Mouse (Mus musculus) G1E (cell line): Measurements from ENCODE around the gene Ahcy. TPM values are rescaled to one million over a fixed set of nuclear protein-coding genes. Genes with fewer than 3 reads are reported as not detected.

ENCODE experiments used
- ATAC-seq: 2 replicates; pipeline ENCODE4 v1.8.0; 2016; ENCODE audit warnings: mild to moderate bottlenecking; ENCODE audit not compliant: insufficient number of reproducible peaks, poor library complexity, low FRiP score, severe bottlenecking; ENCODE audit errors: extremely low read depth
- DNase-seq: peaks from one replicate; pipeline ENCODE4 v3.0.0; 2012; ENCODE audit warnings: low spot score
- H3K27me3 ChIP-seq: 2 replicates; pipeline ENCODE4 v1.6.1; 2012; ENCODE audit warnings: mild to moderate bottlenecking, low read length, inconsistent platforms; ENCODE audit not compliant: insufficient read depth
- H3K36me3 ChIP-seq: replicated peaks from 2 replicates; pipeline ENCODE3; 2012; ENCODE audit warnings: mild to moderate bottlenecking, inconsistent platforms
- H3K4me1 ChIP-seq: 2 replicates; pipeline ENCODE4 v1.6.1; 2012; ENCODE audit warnings: low read depth, low read length, inconsistent platforms, mixed read lengths; ENCODE audit not compliant: insufficient read depth
- H3K4me3 ChIP-seq: 2 replicates; pipeline ENCODE4 v1.5.1; 2012; ENCODE audit warnings: low read depth, mild to moderate bottlenecking, inconsistent platforms, low read length, moderate library complexity, mixed read lengths
- H3K9me3 ChIP-seq: replicated peaks from 2 replicates; pipeline ENCODE4 v1.6.1; 2012; ENCODE audit warnings: inconsistent platforms
- CTCF ChIP-seq: IDR thresholded peaks from 2 replicates; pipeline ENCODE4 v1.5.1; 2012; ENCODE audit warnings: low read depth, low read length, inconsistent platforms, mixed read lengths
- GATA1 ChIP-seq: IDR thresholded peaks from 2 replicates; pipeline ENCODE4 v1.6.1; 2012; ENCODE audit warnings: borderline replicate concordance, low read length, inconsistent platforms, mixed read lengths
- GATA2 ChIP-seq: IDR thresholded peaks from 2 replicates; pipeline ENCODE4 v1.6.1; 2012; ENCODE audit warnings: low read depth, low read length, inconsistent platforms, borderline replicate concordance
- POLR2AphosphoS5 ChIP-seq: IDR thresholded peaks from 2 replicates; pipeline ENCODE4 v1.6.1; 2012; ENCODE audit warnings: low read depth, low read length, inconsistent platforms; ENCODE audit not compliant: insufficient replicate concordance
- TAL1 ChIP-seq: conservative IDR thresholded peaks from 2 replicates; pipeline ENCODE4 v1.6.1; 2012; ENCODE audit warnings: low read depth, low read length, inconsistent platforms, mixed read lengths
- polyA plus RNA-seq: library from polyadenylated mRNA; stranded (reverse); fragments of >175 nt; gene quantifications from 2 replicates; pipeline ENCODE4 v1.2.3, GENCODE M21; 2012
- total RNA-seq, 2 experiments: library from RNA; stranded (forward) in 1 of 2; stranded (reverse) in 1 of 2; fragments of 200-1000 nt in 1 of 2; fragments of >200 nt in 1 of 2; fragmentation: Nextera tagmentation in 1 of 2; gene quantifications; 2 replicates each; pipeline ENCODE4 v1.2.3; 2014 to 2017

Gene Ahcy
- total and polyA plus RNA-seq, 3 experiments = 13.7 to 86.1 (median 31.8) TPM

GRCm38 (mm10) chr2:155051622-155052351 lies 22.5 kb downstream of the Ahcy start:
- TF ChIP-seq GATA1 = no peak
- no peak for TF ChIP-seq TAL1
- no peak for TF ChIP-seq POLR2AphosphoS5
- TF ChIP-seq CTCF = no peak
- no peak for TF ChIP-seq GATA2
- ATAC-seq = no peak

DNA sequence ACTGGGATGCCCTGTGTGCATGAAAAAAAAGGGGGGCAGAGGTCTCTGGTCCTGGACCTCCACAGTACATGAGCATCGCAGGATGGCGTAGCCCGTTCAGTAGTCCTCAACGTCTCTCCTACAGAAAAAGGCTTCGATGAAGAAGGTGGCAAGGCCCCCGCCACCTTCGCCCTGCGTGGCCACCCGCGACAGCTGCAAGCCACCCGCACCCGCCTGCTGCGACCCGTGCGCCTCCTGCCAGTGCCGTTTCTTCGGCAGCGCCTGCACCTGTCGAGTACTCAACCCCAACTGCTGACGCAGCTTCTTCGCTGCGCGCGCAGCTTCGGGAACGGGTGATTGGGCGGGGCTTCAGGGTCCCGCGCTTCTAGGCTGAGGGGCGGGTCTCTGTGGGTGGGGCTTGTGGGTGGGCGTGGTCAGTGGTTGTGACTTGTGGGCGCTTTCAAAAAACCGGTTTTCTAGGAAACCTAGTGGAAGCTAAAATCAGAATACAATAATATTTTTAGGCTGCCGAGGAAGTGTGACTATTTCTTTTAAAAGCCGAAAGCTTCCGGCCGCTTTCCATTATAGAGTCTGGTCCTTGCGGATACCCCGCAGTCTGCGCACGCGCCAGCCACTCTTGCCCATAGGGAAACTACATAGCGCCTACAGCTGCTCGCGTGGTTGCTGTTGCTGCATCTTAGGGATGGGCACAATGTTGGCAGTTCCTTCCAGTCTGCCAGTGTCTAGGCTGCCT lies 23.6 kb downstream of the Ahcy start:
- ATAC-seq (peak; percentile 74), DNase-seq (peak; percentile 91)
- H3K4me1 ChIP-seq = peaks cover 33% of the 10 kb centered on the region
- no peaks in the 10 kb centered on the region for H3K36me3 ChIP-seq
- peak overlapping the region; percentile 77 for H3K4me3 ChIP-seq
- TF ChIP-seq POLR2AphosphoS5 = 0 out of 2 replicates have a peak, but pooled peaks have one; percentile 20
- TF ChIP-seq GATA2 = no peak
- no peak for TF ChIP-seq GATA1
- no peak for TF ChIP-seq TAL1
- no peak for TF ChIP-seq CTCF
- peaks cover 1% of the 10 kb centered on the region; the same call in 1 of the 2 replicates for H3K27me3 ChIP-seq
- no peaks in the 10 kb centered on the region for H3K9me3 ChIP-seq

More at GRCm38 (mm10) chr2:155051622-155052351, 22.5 kb downstream of the Ahcy start:
- Histone ChIP-seq H3K9me3 (no peaks in the 10 kb centered on the region), H3K4me3 (peak overlapping the region; percentile 77; the same call in 1 of the 2 replicates), H3K4me1 (peaks cover 29% of the 10 kb centered on the region), H3K36me3 (no peaks in the 10 kb centered on the region), H3K27me3 (peaks cover 4% of the 10 kb centered on the region; the same call in 1 of the 2 replicates)
- DNase-seq = no peak

- H3K9me3 ChIP-seq = no peaks in the 10 kb centered on the region
- ATAC-seq (no peak), DNase-seq (no peak)
- TF ChIP-seq TAL1 = no peak
- TF ChIP-seq CTCF = no peak
- no peak for TF ChIP-seq GATA2
- no peak for TF ChIP-seq GATA1
- TF ChIP-seq POLR2AphosphoS5 = no peak
- H3K36me3 ChIP-seq = no peaks in the 10 kb centered on the region
- peak overlapping the region; percentile 77 for H3K4me3 ChIP-seq
- peaks cover 6% of the 10 kb centered on the region for H3K27me3 ChIP-seq
- H3K4me1 ChIP-seq = peaks cover 33% of the 10 kb centered on the region
These were observed 24.2 kb downstream of the Ahcy start for GRCm38 (mm10) chr2:155050108-155050503.

GRCm38 (mm10) chr2:155047452-155048178 lies 26.7 kb downstream of the Ahcy start:
- no peaks in the 10 kb centered on the region for H3K9me3 ChIP-seq
- TF ChIP-seq POLR2AphosphoS5 (no peak), GATA2 (no peak)
- H3K4me3 ChIP-seq = no peak overlapping the region
- no peaks in the 10 kb centered on the region for H3K36me3 ChIP-seq
- DNase-seq = no peak
- ATAC-seq = no peak
- peaks cover 27% of the 10 kb centered on the region for H3K4me1 ChIP-seq
- peaks cover 16% of the 10 kb centered on the region for H3K27me3 ChIP-seq

DNA sequence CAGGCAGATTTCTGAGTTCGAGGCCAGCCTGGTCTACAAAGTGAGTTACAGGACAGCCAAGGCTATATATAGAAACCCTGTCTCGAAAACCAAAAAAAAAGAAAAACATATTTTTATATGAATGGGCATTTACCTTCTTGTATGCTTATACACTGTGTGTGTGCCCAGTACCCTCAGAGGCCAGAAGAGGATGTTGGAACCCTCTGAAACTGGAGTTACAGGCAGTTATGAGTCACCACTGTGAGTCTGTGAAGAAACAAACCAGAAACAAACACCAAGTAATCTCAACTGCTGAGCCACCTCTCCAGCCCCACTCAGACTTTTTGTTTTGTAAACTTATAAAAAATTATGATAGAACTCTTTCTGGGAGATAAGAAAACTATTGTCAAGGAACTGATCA lies 27.5 kb downstream of the Ahcy start:
- H3K27me3 ChIP-seq = peaks cover 18% of the 10 kb centered on the region
- H3K4me1 ChIP-seq = peaks cover 20% of the 10 kb centered on the region
- DNase-seq (no peak), ATAC-seq (no peak)
- H3K4me3 ChIP-seq = no peak overlapping the region
- H3K9me3 ChIP-seq = no peaks in the 10 kb centered on the region
- H3K36me3 ChIP-seq = no peaks in the 10 kb centered on the region
- no peak for TF ChIP-seq POLR2AphosphoS5
- no peak for TF ChIP-seq TAL1
- TF ChIP-seq GATA1 = no peak
- no peak for TF ChIP-seq GATA2
- TF ChIP-seq CTCF = no peak

DNA sequence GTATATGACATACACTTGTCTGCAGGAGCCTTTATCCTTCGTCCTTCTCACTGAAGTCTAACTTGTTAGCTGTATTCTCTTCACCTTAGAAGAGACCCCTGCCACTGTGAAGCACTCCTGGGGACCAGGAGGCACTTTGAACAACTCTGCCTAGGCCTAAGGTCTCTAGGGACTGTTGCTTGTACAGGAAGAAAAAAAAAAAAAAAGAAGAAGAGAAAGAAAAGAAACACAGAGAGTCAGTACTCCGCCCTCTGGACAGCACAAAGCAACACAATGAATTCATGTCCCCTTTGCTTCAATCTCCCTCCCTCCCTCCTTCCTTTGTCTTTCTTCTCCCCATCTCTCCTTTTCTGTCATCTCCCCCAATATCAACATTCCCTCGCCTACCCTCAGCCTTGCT lies 29.2 kb downstream of the Ahcy start:
- H3K27me3 ChIP-seq = peaks cover 18% of the 10 kb centered on the region
- no peak for TF ChIP-seq TAL1
- no peak for TF ChIP-seq POLR2AphosphoS5
- TF ChIP-seq GATA2 = no peak
- no peak for TF ChIP-seq CTCF
- no peak for TF ChIP-seq GATA1
- no peak for DNase-seq
- ATAC-seq = no peak
- no peak overlapping the region for H3K4me3 ChIP-seq
- no peaks in the 10 kb centered on the region for H3K36me3 ChIP-seq
- H3K9me3 ChIP-seq = no peaks in the 10 kb centered on the region
- peaks cover 6% of the 10 kb centered on the region for H3K4me1 ChIP-seq
